Mouse (Mus musculus) forebrain, embryonic 16.5 days (tissue): ENCODE data around the gene Map4k5. TPM values are rescaled to one million over a fixed set of nuclear protein-coding genes. Genes with fewer than 3 reads are reported as not detected.

Experiments
- ATAC-seq: fragments of 200-750 bp; cut with Nextera tagmentation; 2 replicates; pipeline ENCODE4 v1.8.0; 2017; ENCODE audit warnings: mild to moderate bottlenecking, moderate library complexity
- H3K27ac ChIP-seq: fragments of 300-500 bp; sonication (generic); 2 replicates; pipeline ENCODE4 v1.5.1; 2014; ENCODE audit warnings: low read length, control low read depth
- H3K27me3 ChIP-seq: fragments of 300-500 bp; sonication (generic); replicated peaks from 2 replicates; pipeline ENCODE4 v1.6.1; 2014; ENCODE audit warnings: low read length; ENCODE audit not compliant: control insufficient read depth, insufficient read depth
- H3K36me3 ChIP-seq: fragments of 300-500 bp; sonication (generic); 2 replicates; pipeline ENCODE4 v1.6.1; 2014; ENCODE audit not compliant: control insufficient read depth, insufficient read depth
- H3K4me1 ChIP-seq: fragments of 300-500 bp; sonication (generic); replicated peaks from 2 replicates; pipeline ENCODE4 v1.6.1; 2014; ENCODE audit warnings: low read length; ENCODE audit not compliant: control insufficient read depth, insufficient read depth
- H3K4me2 ChIP-seq: fragments of 300-500 bp; sonication (generic); 2 replicates; pipeline ENCODE4 v1.6.1; 2014; ENCODE audit warnings: mild to moderate bottlenecking, low read length, control low read depth
- H3K4me3 ChIP-seq: fragments of 300-500 bp; sonication (generic); replicated peaks from 2 replicates; pipeline ENCODE4 v1.5.1; 2014; ENCODE audit warnings: mild to moderate bottlenecking, low read length, control low read depth
- H3K9ac ChIP-seq: fragments of 300-500 bp; sonication (generic); replicated peaks from 2 replicates; pipeline ENCODE4 v1.6.1; 2014; ENCODE audit warnings: low read depth, low read length, control low read depth
- H3K9me3 ChIP-seq: fragments of 300-500 bp; sonication (generic); 2 replicates; pipeline ENCODE4 v1.6.1; 2016; ENCODE audit warnings: low read length; ENCODE audit not compliant: control insufficient read depth
- WGBS: fragments of 180-500 bp; shearing (Covaris S2); extraction: QIAGEN DNeasy Blood & Tissue Kit; methylation state at CpG from one replicate; pipeline ENCODE4 v1.1.7; 2014; 5-methylcytosine and 5-hydroxymethylcytosine counted together
- polyA plus RNA-seq: library from polyadenylated mRNA; unstranded; fragments of >200 nt; fragmentation: Nextera tagmentation; extraction: Ambion mirVana; gene quantifications from 2 replicates; pipeline ENCODE4 v1.2.1, GENCODE M21; 2015

Map4k5 gene
- polyA plus RNA-seq, 1 experiment from 2014 or later = 34.5 TPM

DNA sequence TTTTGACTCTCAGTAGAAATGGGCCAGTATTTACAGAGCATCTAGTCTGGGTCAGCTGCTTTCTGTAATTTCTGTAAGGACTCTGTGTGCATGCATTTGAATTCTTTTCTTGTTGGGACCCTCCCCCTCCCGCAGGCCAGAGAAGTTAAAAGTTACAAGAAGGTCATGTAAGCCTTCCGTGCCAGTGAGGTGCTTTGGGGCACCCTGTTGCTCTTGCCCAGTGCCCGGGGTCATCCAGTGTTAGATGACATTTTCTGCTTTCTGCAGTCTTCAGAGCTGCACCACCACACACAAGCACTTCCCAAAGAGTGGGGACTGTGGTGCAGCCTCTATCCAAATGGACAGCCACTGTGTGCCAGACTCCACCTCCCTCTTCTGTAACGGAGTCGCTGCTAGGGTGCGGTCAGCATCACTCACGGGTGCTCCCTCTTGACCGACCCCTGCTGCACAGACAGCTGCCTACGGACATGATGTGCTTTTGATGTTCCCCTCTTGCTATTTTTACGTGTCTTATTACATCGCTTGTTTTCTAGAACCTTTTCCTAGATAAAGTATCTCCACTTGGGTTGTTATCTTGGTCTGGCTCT is 85.5 kb downstream of the Map4k5 start:
- ATAC-seq = no peak

DNA sequence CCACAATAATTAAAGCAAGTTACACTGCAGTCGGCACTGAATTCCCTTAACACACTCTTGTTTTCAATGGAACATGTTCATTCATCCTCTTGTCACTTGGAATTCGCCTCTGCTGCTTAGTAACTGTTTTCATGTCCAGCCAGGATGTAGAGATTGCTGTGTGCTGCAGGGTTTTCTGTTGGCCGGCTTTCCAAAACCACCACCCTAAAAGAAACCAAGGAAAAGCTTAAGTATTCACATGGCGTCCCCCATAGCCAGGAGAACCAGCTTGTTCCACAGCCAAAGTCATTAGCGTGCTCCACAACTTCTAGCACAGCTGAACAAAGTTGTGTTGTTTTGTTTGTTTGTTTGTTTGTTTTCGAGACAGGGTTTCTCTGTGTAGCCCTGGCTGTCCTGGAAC is 87.9 kb downstream of the Map4k5 start:
- Histone ChIP-seq H3K27ac (no peak overlapping the region), H3K9ac (no peak overlapping the region), H3K27me3 (no peaks in the 10 kb centered on the region), H3K4me1 (no peaks in the 10 kb centered on the region), H3K4me2 (no peak overlapping the region), H3K4me3 (no peak overlapping the region), H3K36me3 (peaks cover 10% of the 10 kb centered on the region; the same call in 1 of the 2 replicates), H3K9me3 (no peaks in the 10 kb centered on the region)
- peak; percentile 40 for ATAC-seq
- 72% methylated on average over 6 of the region's 6 CpGs for WGBS

More for the DNA sequence above, 85.5 kb downstream of the Map4k5 start:
- Histone ChIP-seq H3K27ac (no peak overlapping the region), H3K27me3 (no peaks in the 10 kb centered on the region), H3K4me1 (no peaks in the 10 kb centered on the region), H3K9ac (no peak overlapping the region), H3K4me2 (no peak overlapping the region), H3K36me3 (peaks cover 10% of the 10 kb centered on the region; the same call in 1 of the 2 replicates), H3K4me3 (no peak overlapping the region), H3K9me3 (no peaks in the 10 kb centered on the region)
- 79% methylated on average over 11 of the region's 11 CpGs for WGBS

- Histone ChIP-seq H3K4me2 (no peak overlapping the region), H3K4me1 (no peaks in the 10 kb centered on the region), H3K4me3 (no peak overlapping the region), H3K27me3 (no peaks in the 10 kb centered on the region), H3K9ac (no peak overlapping the region), H3K27ac (no peak overlapping the region), H3K36me3 (peaks cover 10% of the 10 kb centered on the region; the same call in 1 of the 2 replicates), H3K9me3 (no peaks in the 10 kb centered on the region)
- no peak for ATAC-seq
- WGBS = 92% methylated on average over 10 of the region's 10 CpGs
Measured at GRCm38 (mm10) chr12:69804393-69805070, 88.5 kb downstream of the Map4k5 start.

DNA sequence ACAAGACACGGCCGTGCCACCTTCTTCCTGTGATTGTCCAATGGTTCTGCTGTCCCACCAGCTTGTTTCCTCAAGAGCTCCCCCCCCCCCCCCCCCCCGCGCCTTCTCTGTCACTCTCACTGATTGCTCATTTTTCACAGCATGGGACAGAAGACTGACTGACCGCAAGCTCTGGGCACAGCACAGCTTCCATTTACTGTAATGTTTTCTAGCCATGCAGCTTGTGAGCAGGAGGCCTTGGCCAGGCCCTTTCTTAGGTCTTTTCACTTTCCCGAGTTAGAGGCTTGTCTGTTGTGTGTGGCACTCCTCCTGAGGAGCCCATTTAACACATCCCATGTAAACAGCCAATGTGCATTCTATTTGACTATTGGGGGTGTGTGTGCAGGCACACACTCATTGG is 89.8 kb downstream of the Map4k5 start:
- H3K27ac ChIP-seq = no peak overlapping the region
- 94% methylated on average over 6 of the region's 6 CpGs for WGBS
- H3K4me3 ChIP-seq = no peak overlapping the region
- peaks cover 10% of the 10 kb centered on the region; the same call in 1 of the 2 replicates for H3K36me3 ChIP-seq
- no peak overlapping the region for H3K4me2 ChIP-seq
- no peaks in the 10 kb centered on the region for H3K9me3 ChIP-seq
- H3K9ac ChIP-seq = no peak overlapping the region
- H3K4me1 ChIP-seq = no peaks in the 10 kb centered on the region
- ATAC-seq = no peak
- no peaks in the 10 kb centered on the region for H3K27me3 ChIP-seq

DNA sequence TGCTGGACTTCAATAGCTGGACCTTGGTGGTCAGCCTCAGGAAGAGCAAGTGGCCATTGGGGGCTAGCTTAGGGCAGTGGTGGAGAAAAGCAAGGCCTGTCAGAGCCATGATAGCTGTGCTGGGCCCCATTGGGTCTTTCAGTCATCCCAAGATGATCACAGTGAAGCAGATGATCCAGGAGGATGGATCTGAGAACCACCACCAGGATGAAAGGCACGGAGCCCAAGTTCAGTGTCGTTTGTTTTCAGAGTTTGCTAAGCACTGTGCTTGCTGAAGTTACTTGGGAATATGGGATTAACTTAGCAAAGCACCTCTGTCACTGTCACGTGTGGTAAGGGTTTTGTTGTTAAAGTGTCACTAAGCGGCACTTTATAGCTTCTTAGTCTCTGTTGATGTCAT is 92.4 kb downstream of the Map4k5 start:
- H3K4me2 ChIP-seq = no peak overlapping the region
- 0 out of 2 replicates have a peak, but pooled peaks cover 2% of the 10 kb centered on the region for H3K36me3 ChIP-seq
- no peak for ATAC-seq
- H3K27ac ChIP-seq = no peak overlapping the region
- no peak overlapping the region for H3K4me3 ChIP-seq
- no peaks in the 10 kb centered on the region for H3K9me3 ChIP-seq
- 86% methylated on average over 4 of the region's 4 CpGs for WGBS
- no peak overlapping the region for H3K9ac ChIP-seq
- no peaks in the 10 kb centered on the region for H3K27me3 ChIP-seq
- no peaks in the 10 kb centered on the region for H3K4me1 ChIP-seq

DNA sequence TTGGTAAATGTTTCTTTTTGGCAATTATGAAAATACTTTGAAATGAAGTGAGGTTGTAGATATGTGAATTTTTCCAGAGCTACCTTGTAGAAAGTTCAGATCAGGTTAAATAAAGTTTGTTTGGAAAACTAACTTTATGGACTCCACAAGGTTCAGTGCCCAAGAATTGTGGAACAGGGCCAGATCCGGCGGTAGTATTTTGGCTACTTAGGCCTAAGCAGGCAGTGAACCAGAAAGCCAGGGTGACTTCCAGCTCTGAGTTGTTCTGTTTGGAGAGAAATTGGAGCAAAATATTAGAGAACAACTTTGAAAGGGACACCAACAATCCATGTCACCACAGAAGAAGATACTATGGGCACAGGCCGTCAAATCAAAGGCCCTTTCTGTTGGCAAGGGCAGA is 96.7 kb downstream of the Map4k5 start:
- 88% methylated on average over 3 of the region's 3 CpGs for WGBS
- no peak overlapping the region for H3K27ac ChIP-seq
- no peak overlapping the region for H3K9ac ChIP-seq
- H3K4me2 ChIP-seq = no peak overlapping the region
- no peaks in the 10 kb centered on the region for H3K27me3 ChIP-seq
- ATAC-seq = no peak
- H3K36me3 ChIP-seq = no peaks in the 10 kb centered on the region
- H3K4me3 ChIP-seq = no peak overlapping the region
- H3K9me3 ChIP-seq = no peaks in the 10 kb centered on the region
- peaks cover 4% of the 10 kb centered on the region for H3K4me1 ChIP-seq

GRCm38 (mm10) chr12:69790530-69791505 is 102.2 kb downstream of the Map4k5 start, which contains the start of gene Cdkl1:
Gene Cdkl1, minus strand, starts transcription at chr12:69791267.
- under 1% methylated on average over 45 of the region's 45 CpGs for WGBS
- Histone ChIP-seq H3K27ac (peak within 1 kb of the TSS; percentile 18; the same call in 1 of the 2 replicates), H3K4me2 (peak within 1 kb of the TSS; percentile 100), H3K4me1 (peaks cover 17% of the 10 kb centered on the region), H3K4me3 (peak within 1 kb of the TSS; percentile 64), H3K36me3 (no peaks in the 10 kb centered on the region), H3K9ac (peak within 1 kb of the TSS; percentile 73), H3K27me3 (no peaks in the 10 kb centered on the region), H3K9me3 (no peaks in the 10 kb centered on the region)
- ATAC-seq = peak; percentile 92

DNA sequence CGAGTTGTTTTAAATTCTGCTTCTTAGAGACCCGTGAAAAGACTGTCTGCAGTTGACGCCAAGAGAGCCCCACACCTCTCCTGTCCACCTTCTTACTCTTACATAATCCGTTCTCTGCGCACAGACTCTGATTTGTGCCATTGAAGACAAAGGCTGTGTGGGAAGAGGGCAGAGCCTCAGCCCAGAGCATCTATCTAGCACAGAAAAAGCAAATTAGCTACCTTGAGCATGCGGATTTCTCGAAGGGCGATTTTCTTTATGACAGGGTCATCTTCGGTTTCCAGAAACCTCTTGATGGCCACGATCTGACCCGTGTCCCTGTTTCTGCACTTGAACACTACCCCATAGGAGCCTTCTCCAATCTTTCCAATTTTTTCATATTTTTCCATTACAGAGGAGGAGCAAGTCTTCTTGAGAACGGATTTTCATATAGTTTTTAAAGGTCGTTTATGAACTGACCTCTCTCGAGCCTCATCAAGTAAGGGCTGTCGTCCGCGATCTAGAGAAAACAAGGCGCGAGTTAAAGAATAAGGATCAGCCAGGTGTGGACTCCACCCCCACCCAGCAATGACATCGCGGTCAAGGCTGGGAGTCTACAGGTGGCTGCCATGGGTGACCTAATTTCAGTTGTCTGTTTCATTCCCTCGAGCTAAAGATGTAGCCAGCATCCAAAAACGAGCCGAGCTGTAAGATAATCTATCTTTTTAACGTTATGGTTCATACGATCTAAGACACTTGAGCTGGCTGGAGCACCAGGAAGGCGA is 103.1 kb downstream of the Map4k5 start:
- H3K4me3 ChIP-seq = peak overlapping the region; percentile 64
- H3K27me3 ChIP-seq = no peaks in the 10 kb centered on the region
- H3K9me3 ChIP-seq = no peaks in the 10 kb centered on the region
- H3K36me3 ChIP-seq = no peaks in the 10 kb centered on the region
- H3K9ac ChIP-seq = peak overlapping the region; percentile 73
- peak; percentile 14; the same call in 1 of the 2 replicates for ATAC-seq
- 26% methylated on average over 27 of the region's 27 CpGs for WGBS
- H3K4me1 ChIP-seq = peaks cover 17% of the 10 kb centered on the region
- H3K27ac ChIP-seq = peak overlapping the region; percentile 18; the same call in 1 of the 2 replicates
- peak overlapping the region; percentile 100 for H3K4me2 ChIP-seq
